Mouse (Mus musculus) neural tube, embryonic 11.5 days (tissue): ENCODE measurements around the gene Cnfn. TPM values are rescaled to one million over a fixed set of nuclear protein-coding genes. Genes with fewer than 3 reads are reported as not detected.

ENCODE experiments used
- ATAC-seq: fragments of 200-750 bp; cut with Nextera tagmentation; 2 replicates; pipeline ENCODE4 v1.8.0; 2017; ENCODE audit warnings: moderate number of reproducible peaks, mild to moderate bottlenecking, moderate TSS enrichment, moderate library complexity; ENCODE audit not compliant: insufficient read depth, low FRiP score, low TSS enrichment
- DNase-seq: peaks from one replicate; pipeline ENCODE4 v3.0.0-alpha.2; 2015; ENCODE audit warnings: low spot score
- H3K27ac ChIP-seq: fragments of 300-500 bp; sonication (generic); 2 replicates; pipeline ENCODE4 v1.5.1; 2014; ENCODE audit warnings: low read depth, mild to moderate bottlenecking, low read length
- H3K27me3 ChIP-seq: fragments of 300-500 bp; sonication (generic); 2 replicates; pipeline ENCODE4 v1.6.1; 2014; ENCODE audit warnings: mild to moderate bottlenecking, low read length, mixed read lengths; ENCODE audit not compliant: control insufficient read depth, insufficient read depth
- H3K36me3 ChIP-seq: fragments of 300-500 bp; sonication (generic); 2 replicates; pipeline ENCODE4 v1.6.1; 2014; ENCODE audit warnings: mild to moderate bottlenecking, low read length, moderate library complexity, mixed read lengths; ENCODE audit not compliant: control insufficient read depth, insufficient read depth
- H3K4me1 ChIP-seq: fragments of 300-500 bp; sonication (generic); 2 replicates; pipeline ENCODE4 v1.6.1; 2014; ENCODE audit warnings: low read length, mixed read lengths; ENCODE audit not compliant: control insufficient read depth, insufficient read depth
- H3K4me2 ChIP-seq: fragments of 300-500 bp; sonication (generic); 2 replicates; pipeline ENCODE4 v1.6.1; 2014; ENCODE audit warnings: low read depth, mild to moderate bottlenecking, moderate library complexity
- H3K4me3 ChIP-seq: fragments of 300-500 bp; sonication (generic); 2 replicates; pipeline ENCODE4 v1.5.1; 2014; ENCODE audit warnings: low read depth, low read length
- H3K9ac ChIP-seq: fragments of 300-500 bp; sonication (generic); 2 replicates; pipeline ENCODE4 v1.6.1; 2014; ENCODE audit warnings: mild to moderate bottlenecking, low read length
- H3K9me3 ChIP-seq: fragments of 300-500 bp; sonication (generic); 2 replicates; pipeline ENCODE4 v1.6.1; 2016; ENCODE audit warnings: low read length; ENCODE audit not compliant: control insufficient read depth
- WGBS: fragments of 180-500 bp; shearing (Covaris S2); extraction: QIAGEN DNeasy Blood & Tissue Kit; methylation state at CpG from one replicate; pipeline ENCODE4 v1.1.7; 2014; 5-methylcytosine and 5-hydroxymethylcytosine counted together
- polyA plus RNA-seq: library from polyadenylated mRNA; unstranded; fragments of >200 nt; fragmentation: Nextera tagmentation; extraction: Ambion mirVana; gene quantifications from 2 replicates; pipeline ENCODE4 v1.2.1, GENCODE M21; 2014

The Cnfn gene
- polyA plus RNA-seq, 1 experiment from 2014 or later = not detected

- Histone ChIP-seq H3K27ac (no peak overlapping the region), H3K4me2 (peak overlapping the region; percentile 82; the same call in 1 of the 2 replicates), H3K4me3 (no peak overlapping the region; the same call in 1 of the 2 replicates), H3K9ac (no peak overlapping the region), H3K27me3 (no peaks in the 10 kb centered on the region), H3K4me1 (peaks cover 10% of the 10 kb centered on the region), H3K36me3 (no peaks in the 10 kb centered on the region), H3K9me3 (no peaks in the 10 kb centered on the region)
- ATAC-seq = no peak
- 82% methylated on average over 8 of the region's 8 CpGs for WGBS
- DNase-seq = no peak
These were observed 24.1 kb upstream of the Cnfn start for GRCm38 (mm10) chr7:25393451-25394210.

GRCm38 (mm10) chr7:25392851-25393250 lies 23.3 kb upstream of the Cnfn start:
- WGBS = 54% methylated on average over 7 of the region's 7 CpGs
- DNase-seq (no peak), ATAC-seq (no peak)
- no peak overlapping the region for H3K4me2 ChIP-seq
- H3K36me3 ChIP-seq = peaks cover 1% of the 10 kb centered on the region; the same call in 1 of the 2 replicates
- no peaks in the 10 kb centered on the region for H3K9me3 ChIP-seq
- H3K4me1 ChIP-seq = peaks cover 10% of the 10 kb centered on the region
- no peaks in the 10 kb centered on the region for H3K27me3 ChIP-seq
- no peak overlapping the region for H3K9ac ChIP-seq
- no peak overlapping the region for H3K27ac ChIP-seq
- no peak overlapping the region for H3K4me3 ChIP-seq

DNA sequence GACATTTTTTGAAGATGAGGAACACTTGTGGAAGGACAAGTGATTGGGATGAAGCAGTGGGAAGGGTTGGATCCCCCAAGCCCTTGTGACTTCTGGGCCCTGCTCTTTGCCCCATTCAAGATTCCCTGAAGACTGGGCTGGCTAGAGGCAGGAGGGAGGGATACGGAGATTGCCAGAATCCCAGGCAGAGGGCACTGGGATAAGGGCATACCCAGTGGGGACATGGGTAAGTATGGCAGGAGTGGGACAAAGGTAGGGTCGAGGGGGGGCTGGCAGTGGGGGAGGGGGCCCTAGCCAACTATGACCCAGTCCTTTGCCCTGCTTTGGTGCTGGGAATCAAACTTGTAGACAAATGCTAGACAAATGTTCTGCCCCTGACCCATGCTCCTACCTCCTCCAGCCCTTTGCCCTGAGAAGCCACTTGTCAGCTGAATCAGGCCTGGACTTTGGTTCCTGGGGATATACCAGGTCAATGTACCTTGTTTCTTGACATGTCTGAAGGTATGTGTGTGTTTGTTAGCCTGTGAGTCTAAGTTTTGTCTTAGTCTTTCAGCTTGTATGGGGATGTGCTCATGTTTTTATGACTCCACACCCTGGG lies 22.4 kb upstream of the Cnfn start:
- no peaks in the 10 kb centered on the region for H3K27me3 ChIP-seq
- H3K9ac ChIP-seq = no peak overlapping the region
- peaks cover 2% of the 10 kb centered on the region; the same call in 1 of the 2 replicates for H3K36me3 ChIP-seq
- peaks cover 10% of the 10 kb centered on the region for H3K4me1 ChIP-seq
- no peak overlapping the region for H3K27ac ChIP-seq
- no peaks in the 10 kb centered on the region for H3K9me3 ChIP-seq
- no peak for ATAC-seq
- DNase-seq = no peak
- no peak overlapping the region for H3K4me3 ChIP-seq
- no peak overlapping the region for H3K4me2 ChIP-seq
- 81% methylated on average over 2 of the region's 2 CpGs for WGBS

DNA sequence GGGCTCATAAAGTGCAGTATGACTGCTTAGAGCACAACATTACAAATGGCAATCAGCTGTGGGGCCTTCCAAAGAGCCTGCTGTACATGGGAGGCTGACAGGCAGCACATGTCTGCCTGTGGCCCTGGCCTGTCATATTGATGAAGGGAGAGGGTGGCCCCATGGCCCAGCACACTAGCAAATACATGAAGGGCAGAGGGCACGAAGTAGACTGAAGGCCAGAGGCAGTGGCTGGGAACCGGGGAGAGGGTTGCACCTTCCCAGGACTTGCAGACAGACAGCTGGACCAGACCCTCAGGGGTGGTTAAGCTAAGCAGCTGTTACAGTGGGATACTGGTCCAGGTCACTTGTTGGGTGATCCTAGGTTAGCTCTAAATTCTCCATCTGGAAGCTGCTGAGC lies 21.5 kb upstream of the Cnfn start:
- ATAC-seq (no peak), DNase-seq (no peak)
- no peak overlapping the region for H3K9ac ChIP-seq
- WGBS = 54% methylated on average over 2 of the region's 2 CpGs
- no peaks in the 10 kb centered on the region for H3K9me3 ChIP-seq
- H3K36me3 ChIP-seq = peaks cover 2% of the 10 kb centered on the region; the same call in 1 of the 2 replicates
- no peak overlapping the region for H3K27ac ChIP-seq
- H3K4me3 ChIP-seq = no peak overlapping the region
- peaks cover 10% of the 10 kb centered on the region for H3K4me1 ChIP-seq
- no peak overlapping the region for H3K4me2 ChIP-seq
- no peaks in the 10 kb centered on the region for H3K27me3 ChIP-seq

DNA sequence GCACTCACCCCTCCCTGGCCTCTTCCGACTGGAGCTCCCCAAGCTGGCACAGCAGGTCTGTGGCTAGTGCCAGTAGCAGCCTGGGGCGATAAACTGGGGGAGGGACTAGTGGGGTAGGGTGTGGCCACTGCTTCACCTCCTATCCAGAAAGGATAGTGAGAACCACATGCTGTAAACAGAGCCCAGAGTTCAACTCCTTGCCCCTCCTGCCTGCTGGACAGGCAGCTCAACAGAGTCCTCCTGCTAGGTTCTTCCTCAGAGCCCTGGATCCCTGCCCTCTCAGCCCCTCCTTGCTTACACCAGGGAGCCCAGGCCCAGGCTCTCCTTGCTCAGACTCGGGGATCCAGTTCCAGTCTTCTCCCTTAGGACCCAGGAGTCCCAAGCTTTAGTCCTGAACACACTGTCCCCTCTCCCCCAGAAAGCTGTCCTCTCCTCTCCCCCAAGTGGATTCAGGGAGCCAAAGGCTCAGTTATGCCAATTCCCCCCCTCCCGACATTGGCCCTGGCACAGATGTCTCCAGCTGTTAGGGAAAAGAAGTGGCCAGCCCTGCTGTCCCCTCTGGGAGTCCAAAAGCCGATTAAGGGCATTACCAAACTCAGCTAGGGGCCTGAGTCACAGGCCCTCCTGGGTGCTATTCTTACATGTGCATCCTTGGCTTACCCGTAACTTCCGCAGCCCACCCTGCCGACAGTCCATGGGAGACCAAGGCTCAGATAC lies 20.7 kb upstream of the Cnfn start:
- DNase-seq (no peak), ATAC-seq (no peak)
- H3K9ac ChIP-seq = no peak overlapping the region
- no peak overlapping the region for H3K4me3 ChIP-seq
- no peaks in the 10 kb centered on the region for H3K27me3 ChIP-seq
- peaks cover 10% of the 10 kb centered on the region for H3K4me1 ChIP-seq
- H3K36me3 ChIP-seq = peaks cover 2% of the 10 kb centered on the region; the same call in 1 of the 2 replicates
- no peak overlapping the region for H3K4me2 ChIP-seq
- H3K27ac ChIP-seq = no peak overlapping the region
- 49% methylated on average over 8 of the region's 8 CpGs for WGBS
- H3K9me3 ChIP-seq = no peaks in the 10 kb centered on the region

GRCm38 (mm10) chr7:25388916-25389315 lies 19.4 kb upstream of the Cnfn start:
- WGBS = 85% methylated on average over 7 of the region's 7 CpGs
- no peak for ATAC-seq

GRCm38 (mm10) chr7:25387811-25388440 lies 18.4 kb upstream of the Cnfn start:
- ATAC-seq (no peak), DNase-seq (no peak)
- Histone ChIP-seq H3K4me2 (no peak overlapping the region), H3K36me3 (peaks cover 2% of the 10 kb centered on the region; the same call in 1 of the 2 replicates), H3K9me3 (no peaks in the 10 kb centered on the region), H3K4me1 (no peaks in the 10 kb centered on the region), H3K27ac (no peak overlapping the region), H3K9ac (no peak overlapping the region), H3K4me3 (no peak overlapping the region), H3K27me3 (no peaks in the 10 kb centered on the region)
- WGBS = 94% methylated on average over 18 of the region's 18 CpGs

More at GRCm38 (mm10) chr7:25388916-25389315, 19.4 kb upstream of the Cnfn start:
- Histone ChIP-seq H3K4me3 (no peak overlapping the region), H3K4me2 (no peak overlapping the region), H3K4me1 (peaks cover under 1% of the 10 kb centered on the region; the same call in 1 of the 2 replicates), H3K9me3 (no peaks in the 10 kb centered on the region), H3K9ac (no peak overlapping the region), H3K36me3 (peaks cover 2% of the 10 kb centered on the region; the same call in 1 of the 2 replicates), H3K27me3 (no peaks in the 10 kb centered on the region), H3K27ac (no peak overlapping the region)
- DNase-seq = no peak

- H3K4me3 ChIP-seq = no peak overlapping the region
- no peaks in the 10 kb centered on the region for H3K27me3 ChIP-seq
- WGBS = 93% methylated on average over 12 of the region's 12 CpGs
- DNase-seq = no peak
- H3K4me1 ChIP-seq = no peaks in the 10 kb centered on the region
- peaks cover 2% of the 10 kb centered on the region; the same call in 1 of the 2 replicates for H3K36me3 ChIP-seq
- no peak overlapping the region for H3K9ac ChIP-seq
- ATAC-seq = no peak
- no peaks in the 10 kb centered on the region for H3K9me3 ChIP-seq
- no peak overlapping the region for H3K27ac ChIP-seq
- H3K4me2 ChIP-seq = no peak overlapping the region
These were observed 16.5 kb upstream of the Cnfn start for GRCm38 (mm10) chr7:25385850-25386555.
